Mouse (Mus musculus) embryonic facial prominence, embryonic 15.5 days (tissue): ENCODE data around the gene Prnd. TPM values are rescaled to one million over a fixed set of nuclear protein-coding genes. Genes with fewer than 3 reads are reported as not detected.
A peak's percentile ranks its signal among the peaks of the same experiment; 100 is the strongest.

Source experiments
- ATAC-seq: fragments of 200-750 bp; cut with Nextera tagmentation; 2 replicates; pipeline ENCODE4 v1.8.0; 2017; ENCODE audit warnings: low read depth, moderate TSS enrichment; ENCODE audit not compliant: insufficient number of reproducible peaks, low FRiP score, low TSS enrichment
- H3K27ac ChIP-seq: fragments of 300-500 bp; sonication (generic); replicated peaks from 2 replicates; pipeline ENCODE4 v1.5.1; 2015; ENCODE audit warnings: mild to moderate bottlenecking, inconsistent platforms
- H3K27me3 ChIP-seq: fragments of 300-500 bp; sonication (generic); 2 replicates; pipeline ENCODE4 v1.6.1; 2015; ENCODE audit warnings: inconsistent platforms
- H3K36me3 ChIP-seq: fragments of 300-500 bp; sonication (generic); 2 replicates; pipeline ENCODE4 v1.6.1; 2015; ENCODE audit warnings: mild to moderate bottlenecking, inconsistent platforms
- H3K4me1 ChIP-seq: fragments of 300-500 bp; sonication (generic); 2 replicates; pipeline ENCODE4 v1.6.1; 2015; ENCODE audit warnings: inconsistent platforms
- H3K4me2 ChIP-seq: fragments of 300-500 bp; sonication (generic); replicated peaks from 2 replicates; pipeline ENCODE4 v1.6.1; 2015; ENCODE audit warnings: mild to moderate bottlenecking, inconsistent platforms
- H3K4me3 ChIP-seq: fragments of 300-500 bp; sonication (generic); replicated peaks from 2 replicates; pipeline ENCODE4 v1.5.1; 2015; ENCODE audit warnings: mild to moderate bottlenecking, inconsistent platforms
- H3K9ac ChIP-seq: fragments of 300-500 bp; sonication (generic); 2 replicates; pipeline ENCODE4 v1.6.1; 2015; ENCODE audit warnings: inconsistent platforms
- H3K9me3 ChIP-seq: fragments of 300-500 bp; sonication (generic); replicated peaks from 2 replicates; pipeline ENCODE4 v1.6.1; 2016; ENCODE audit warnings: inconsistent platforms
- WGBS: fragments of 180-500 bp; shearing (Covaris S2); methylation state at CpG from one replicate; pipeline ENCODE4 v1.1.7; 2015; 5-methylcytosine and 5-hydroxymethylcytosine counted together
- polyA plus RNA-seq: library from polyadenylated mRNA; unstranded; fragments of >200 nt; fragmentation: Nextera tagmentation; extraction: Ambion mirVana; gene quantifications from 2 replicates; pipeline ENCODE4 v1.2.1, GENCODE M21; 2015

Prnd gene
- polyA plus RNA-seq, 1 experiment from 2014 or later, result 48.0 TPM

- WGBS, result 53% methylated on average over 9 of the region's 9 CpGs
- H3K4me1 ChIP-seq, result peaks cover 22% of the 10 kb centered on the region
- no peak overlapping the region for H3K27ac ChIP-seq
- H3K4me3 ChIP-seq, result peak overlapping the region; percentile 35
- no peak overlapping the region for H3K9ac ChIP-seq
- H3K27me3 ChIP-seq, result peaks cover 33% of the 10 kb centered on the region
- no peak for ATAC-seq
- H3K36me3 ChIP-seq, result no peaks in the 10 kb centered on the region
- no peaks in the 10 kb centered on the region for H3K9me3 ChIP-seq
- peak overlapping the region; percentile 58 for H3K4me2 ChIP-seq
These were observed 4.2 kb downstream of the Prnd start for GRCm38 (mm10) chr2:131954835-131955234.

- WGBS, result 3% methylated on average over 17 of the region's 17 CpGs
- Histone ChIP-seq H3K4me3 (peak overlapping the region; percentile 35), H3K4me2 (peak overlapping the region; percentile 58)
These were observed 4.6 kb downstream of the Prnd start for GRCm38 (mm10) chr2:131955264-131955663.

GRCm38 (mm10) chr2:131956336-131957256 lies 5.9 kb downstream of the Prnd start:
- ATAC-seq, result no peak
- no peaks in the 10 kb centered on the region for H3K36me3 ChIP-seq
- no peaks in the 10 kb centered on the region for H3K9me3 ChIP-seq
- 78% methylated on average over 7 of the region's 7 CpGs for WGBS
- H3K9ac ChIP-seq, result no peak overlapping the region
- H3K4me1 ChIP-seq, result peaks cover 12% of the 10 kb centered on the region
- H3K27ac ChIP-seq, result no peak overlapping the region
- H3K4me3 ChIP-seq, result no peak overlapping the region
- peaks cover 33% of the 10 kb centered on the region for H3K27me3 ChIP-seq
- H3K4me2 ChIP-seq, result no peak overlapping the region

More at GRCm38 (mm10) chr2:131955264-131955663, 4.6 kb downstream of the Prnd start:
- no peaks in the 10 kb centered on the region for H3K9me3 ChIP-seq
- H3K9ac ChIP-seq, result no peak overlapping the region
- H3K4me1 ChIP-seq, result peaks cover 18% of the 10 kb centered on the region
- no peak for ATAC-seq
- H3K27ac ChIP-seq, result no peak overlapping the region
- no peaks in the 10 kb centered on the region for H3K36me3 ChIP-seq
- peaks cover 33% of the 10 kb centered on the region for H3K27me3 ChIP-seq

GRCm38 (mm10) chr2:131957731-131958222 lies 7.1 kb downstream of the Prnd start:
- H3K36me3 ChIP-seq, result no peaks in the 10 kb centered on the region
- 50% methylated on average over 9 of the region's 9 CpGs for WGBS
- H3K4me2 ChIP-seq, result no peak overlapping the region
- H3K9ac ChIP-seq, result no peak overlapping the region
- H3K4me3 ChIP-seq, result no peak overlapping the region
- no peak for ATAC-seq
- H3K9me3 ChIP-seq, result no peaks in the 10 kb centered on the region
- H3K27ac ChIP-seq, result no peak overlapping the region
- H3K27me3 ChIP-seq, result peaks cover 24% of the 10 kb centered on the region
- peaks cover 12% of the 10 kb centered on the region for H3K4me1 ChIP-seq

- ATAC-seq, result no peak
- H3K27me3 ChIP-seq, result no peaks in the 10 kb centered on the region
- no peaks in the 10 kb centered on the region for H3K36me3 ChIP-seq
- H3K9me3 ChIP-seq, result no peaks in the 10 kb centered on the region
- H3K27ac ChIP-seq, result no peak overlapping the region
- WGBS, result 66% methylated on average over 2 of the region's 2 CpGs
- H3K4me3 ChIP-seq, result no peak overlapping the region
- H3K4me1 ChIP-seq, result no peaks in the 10 kb centered on the region
- no peak overlapping the region for H3K9ac ChIP-seq
- H3K4me2 ChIP-seq, result no peak overlapping the region
These were observed 11.0 kb downstream of the Prnd start for GRCm38 (mm10) chr2:131961671-131962070.

- H3K9ac ChIP-seq, result no peak overlapping the region
These were observed 19.9 kb downstream of the Prnd start for GRCm38 (mm10) chr2:131970597-131970996.

GRCm38 (mm10) chr2:131971098-131971497 lies 20.4 kb downstream of the Prnd start:
- Histone ChIP-seq H3K27me3 (no peaks in the 10 kb centered on the region), H3K27ac (no peak overlapping the region), H3K4me3 (no peak overlapping the region), H3K9me3 (no peaks in the 10 kb centered on the region), H3K36me3 (no peaks in the 10 kb centered on the region), H3K9ac (no peak overlapping the region), H3K4me1 (no peaks in the 10 kb centered on the region), H3K4me2 (no peak overlapping the region)
- WGBS, result 76% methylated on average over 4 of the region's 4 CpGs
- ATAC-seq, result no peak

More at GRCm38 (mm10) chr2:131970597-131970996, 19.9 kb downstream of the Prnd start:
- H3K4me2 ChIP-seq, result no peak overlapping the region
- H3K27ac ChIP-seq, result no peak overlapping the region
- no peaks in the 10 kb centered on the region for H3K27me3 ChIP-seq
- ATAC-seq, result no peak
- no peaks in the 10 kb centered on the region for H3K4me1 ChIP-seq
- H3K9me3 ChIP-seq, result no peaks in the 10 kb centered on the region
- no peak overlapping the region for H3K4me3 ChIP-seq
- 81% methylated on average over 2 of the region's 2 CpGs for WGBS
- no peaks in the 10 kb centered on the region for H3K36me3 ChIP-seq

- H3K4me2 ChIP-seq, result no peak overlapping the region
- no peak for ATAC-seq
- no peaks in the 10 kb centered on the region for H3K36me3 ChIP-seq
- H3K9me3 ChIP-seq, result no peaks in the 10 kb centered on the region
- no peak overlapping the region for H3K27ac ChIP-seq
- H3K27me3 ChIP-seq, result no peaks in the 10 kb centered on the region
- H3K9ac ChIP-seq, result no peak overlapping the region
- H3K4me3 ChIP-seq, result no peak overlapping the region
- H3K4me1 ChIP-seq, result no peaks in the 10 kb centered on the region
- WGBS, result 76% methylated on average over 3 of the region's 3 CpGs
These were observed 26.0 kb downstream of the Prnd start for GRCm38 (mm10) chr2:131976663-131977062.

- Histone ChIP-seq H3K36me3 (no peaks in the 10 kb centered on the region), H3K4me3 (no peak overlapping the region), H3K9ac (no peak overlapping the region), H3K4me2 (no peak overlapping the region), H3K27me3 (no peaks in the 10 kb centered on the region), H3K9me3 (no peaks in the 10 kb centered on the region), H3K27ac (no peak overlapping the region), H3K4me1 (no peaks in the 10 kb centered on the region)
- ATAC-seq, result peak; percentile 64; the same call in 1 of the 2 replicates
- WGBS, result 35% methylated on average over 9 of the region's 9 CpGs
These were observed 30.2 kb downstream of the Prnd start for GRCm38 (mm10) chr2:131980866-131981265.

GRCm38 (mm10) chr2:131982546-131983196 lies 32.0 kb downstream of the Prnd start:
- Histone ChIP-seq H3K4me2 (no peak overlapping the region), H3K4me1 (no peaks in the 10 kb centered on the region), H3K9me3 (no peaks in the 10 kb centered on the region), H3K27me3 (no peaks in the 10 kb centered on the region), H3K9ac (no peak overlapping the region), H3K27ac (no peak overlapping the region), H3K4me3 (no peak overlapping the region), H3K36me3 (no peaks in the 10 kb centered on the region)
- peak; percentile 15; the same call in 1 of the 2 replicates for ATAC-seq
- 11% methylated on average over 6 of the region's 6 CpGs for WGBS

- no peak overlapping the region for H3K27ac ChIP-seq
- no peak overlapping the region for H3K4me3 ChIP-seq
- H3K9me3 ChIP-seq, result no peaks in the 10 kb centered on the region
- H3K4me2 ChIP-seq, result no peak overlapping the region
- H3K36me3 ChIP-seq, result no peaks in the 10 kb centered on the region
- WGBS, result 43% methylated on average over 3 of the region's 3 CpGs
- no peaks in the 10 kb centered on the region for H3K27me3 ChIP-seq
- no peak overlapping the region for H3K9ac ChIP-seq
- no peak for ATAC-seq
- no peaks in the 10 kb centered on the region for H3K4me1 ChIP-seq
These were observed 37.3 kb downstream of the Prnd start for GRCm38 (mm10) chr2:131987950-131988349.
